Mouse (Mus musculus) limb, embryonic 14.5 days (tissue): ENCODE measurements around the gene Arhgef10l. TPM values are rescaled to one million over a fixed set of nuclear protein-coding genes. Genes with fewer than 3 reads are reported as not detected.

Experiments used
- ATAC-seq: fragments of 200-750 bp; cut with Nextera tagmentation; 2 replicates; pipeline ENCODE4 v1.8.0; 2017; ENCODE audit warnings: low read depth, moderate number of reproducible peaks, moderate TSS enrichment; ENCODE audit not compliant: low FRiP score
- DNase-seq: peaks from one replicate; pipeline ENCODE4 v3.0.0-alpha.2; 2015; ENCODE audit warnings: low spot score
- H3K27ac ChIP-seq: fragments of 300-500 bp; sonication (generic); replicated peaks from 2 replicates; pipeline ENCODE4 v1.5.1; 2014; ENCODE audit warnings: low read depth, mild to moderate bottlenecking, low read length, moderate library complexity, mixed read lengths
- H3K27me3 ChIP-seq: fragments of 300-500 bp; sonication (generic); 2 replicates; pipeline ENCODE4 v1.6.1; 2014; ENCODE audit warnings: low read length, mixed read lengths; ENCODE audit not compliant: control insufficient read depth, insufficient read depth
- H3K36me3 ChIP-seq: fragments of 300-500 bp; sonication (generic); 2 replicates; pipeline ENCODE4 v1.6.1; 2014; ENCODE audit warnings: mild to moderate bottlenecking, low read length, moderate library complexity, mixed read lengths; ENCODE audit not compliant: control insufficient read depth, insufficient read depth
- H3K4me1 ChIP-seq: fragments of 300-500 bp; sonication (generic); 2 replicates; pipeline ENCODE4 v1.6.1; 2014; ENCODE audit warnings: antibody characterized with exemption, low read length, mixed read lengths; ENCODE audit not compliant: control insufficient read depth, insufficient read depth
- H3K4me2 ChIP-seq: fragments of 300-500 bp; sonication (generic); replicated peaks from 2 replicates; pipeline ENCODE4 v1.6.1; 2014; ENCODE audit warnings: low read depth, mild to moderate bottlenecking, low read length, moderate library complexity; ENCODE audit not compliant: severe bottlenecking
- H3K4me3 ChIP-seq: fragments of 300-500 bp; sonication (generic); replicated peaks from 2 replicates; pipeline ENCODE4 v1.5.1; 2014; ENCODE audit warnings: low read length
- H3K9ac ChIP-seq: fragments of 300-500 bp; sonication (generic); 2 replicates; pipeline ENCODE4 v1.6.1; 2014; ENCODE audit warnings: mild to moderate bottlenecking, low read depth, low read length, moderate library complexity; ENCODE audit not compliant: severe bottlenecking
- H3K9me3 ChIP-seq: fragments of 300-500 bp; sonication (generic); 2 replicates; pipeline ENCODE4 v1.6.1; 2016; ENCODE audit warnings: low read length; ENCODE audit not compliant: control insufficient read depth
- POLR2A ChIP-seq: fragments of 200-500 bp; IDR thresholded peaks from 2 replicates; pipeline ENCODE4 v1.8.0; 2012; ENCODE audit warnings: inconsistent platforms, mild to moderate bottlenecking, moderate library complexity, borderline replicate concordance; ENCODE audit not compliant: insufficient read depth, insufficient read length; ENCODE audit errors: extremely low read depth
- WGBS: fragments of 180-500 bp; shearing (Covaris S2); extraction: QIAGEN DNeasy Blood & Tissue Kit; methylation state at CpG from one replicate; pipeline ENCODE4 v1.1.7; 2014; 5-methylcytosine and 5-hydroxymethylcytosine counted together
- polyA plus RNA-seq, 2 experiments: library from polyadenylated mRNA; depleted of rRNA in 1 of 2; stranded (reverse) in 1 of 2; unstranded in 1 of 2; fragments of >200 nt; fragmentation: Nextera tagmentation in 1 of 2; extraction: Ambion mirVana in 1 of 2; gene quantifications; 2 replicates each; pipeline versions ENCODE4 v1.2.1 to v1.2.3; 2012 to 2014

Arhgef10l gene
- polyA plus RNA-seq, 2 experiments: 13.7 to 19.5 TPM

DNA sequence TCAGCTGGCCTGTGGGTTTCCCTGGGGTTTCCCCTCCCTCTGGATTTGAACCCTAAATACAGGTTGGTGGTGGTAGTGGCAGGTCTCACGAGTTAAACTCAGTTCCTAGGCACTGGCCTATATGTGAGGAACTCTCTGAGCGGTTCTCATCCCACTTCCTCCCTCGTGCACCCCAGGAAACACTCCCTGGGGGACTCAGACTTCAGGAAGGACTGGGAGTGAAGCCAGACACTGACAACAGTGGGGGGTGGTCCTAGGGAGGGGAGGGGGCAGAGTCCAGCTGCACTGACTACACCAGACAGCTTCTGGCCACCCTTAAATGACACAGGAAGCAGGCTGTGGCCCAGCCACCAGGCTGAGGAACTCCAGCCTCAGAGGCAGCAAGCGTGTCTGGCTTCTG, 43.0 kb downstream of the Arhgef10l start:
- ATAC-seq (no peak), DNase-seq (no peak)
- Histone ChIP-seq H3K4me2 (no peak overlapping the region), H3K4me3 (no peak overlapping the region), H3K4me1 (peaks cover 27% of the 10 kb centered on the region), H3K27me3 (no peaks in the 10 kb centered on the region), H3K9ac (no peak overlapping the region), H3K36me3 (0 out of 2 replicates have a peak, but pooled peaks cover 4% of the 10 kb centered on the region), H3K27ac (no peak overlapping the region), H3K9me3 (no peaks in the 10 kb centered on the region)
- TF ChIP-seq POLR2A: no peak
- WGBS: 26% methylated on average over 4 of the region's 4 CpGs

DNA sequence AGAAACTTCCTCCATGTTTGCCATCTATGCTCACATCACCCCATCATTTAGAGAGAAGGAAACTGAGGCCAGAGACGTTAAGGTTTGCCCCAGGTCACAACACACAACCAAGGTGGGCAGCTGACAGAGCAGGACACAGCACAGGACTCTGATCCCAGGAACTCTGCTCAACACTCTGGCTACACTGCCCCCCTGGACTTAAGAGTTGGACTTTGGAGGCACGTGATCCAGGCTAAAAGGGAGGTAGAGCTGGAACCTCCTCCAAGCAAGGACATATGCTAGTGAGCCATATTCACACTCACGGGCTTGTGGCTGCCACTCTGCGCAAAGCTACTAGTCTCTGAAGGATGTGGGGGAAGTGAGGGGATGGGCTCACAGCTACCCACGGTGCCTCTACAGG, 45.3 kb downstream of the Arhgef10l start:
- Histone ChIP-seq H3K27ac (no peak overlapping the region), H3K4me3 (no peak overlapping the region), H3K9me3 (no peaks in the 10 kb centered on the region), H3K36me3 (peaks cover 9% of the 10 kb centered on the region; the same call in 1 of the 2 replicates), H3K27me3 (no peaks in the 10 kb centered on the region), H3K4me2 (no peak overlapping the region), H3K9ac (no peak overlapping the region), H3K4me1 (peaks cover 34% of the 10 kb centered on the region)
- ATAC-seq (no peak), DNase-seq (no peak)
- TF ChIP-seq POLR2A: no peak
- 76% methylated on average over 5 of the region's 5 CpGs for WGBS

- Histone ChIP-seq H3K9me3 (no peaks in the 10 kb centered on the region), H3K36me3 (peaks cover 27% of the 10 kb centered on the region), H3K9ac (no peak overlapping the region), H3K4me1 (peaks cover 10% of the 10 kb centered on the region; the same call in 1 of the 2 replicates), H3K4me2 (no peak overlapping the region), H3K27me3 (no peaks in the 10 kb centered on the region), H3K27ac (no peak overlapping the region), H3K4me3 (no peak overlapping the region)
- no peak for TF ChIP-seq POLR2A
- ATAC-seq (peak; percentile 34; the same call in 1 of the 2 replicates), DNase-seq (peak; percentile 47)
- 55% methylated on average over 16 of the region's 16 CpGs for WGBS
These were observed 48.1 kb downstream of the Arhgef10l start for GRCm38 (mm10) chr4:140617391-140618385.

DNA sequence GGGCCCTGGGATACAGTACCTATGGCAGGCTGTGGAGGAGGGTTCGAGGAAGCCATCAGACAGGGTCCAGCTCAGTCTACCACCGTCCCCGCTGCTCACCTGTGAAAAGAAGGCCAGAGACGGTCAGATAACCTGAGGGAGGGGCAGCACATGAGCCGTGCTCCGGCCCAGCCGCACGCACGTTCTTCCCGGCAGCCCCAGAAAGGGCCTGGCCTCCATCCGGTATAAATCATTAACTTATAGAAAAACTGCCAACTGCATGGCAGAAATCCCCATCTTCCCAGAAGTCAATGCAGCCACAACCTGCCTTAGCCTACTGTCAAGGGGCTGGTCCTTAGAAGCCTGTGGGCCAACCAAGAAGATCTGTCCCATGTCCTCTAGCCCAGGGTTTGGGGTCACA, 48.9 kb downstream of the Arhgef10l start:
- no peak for DNase-seq
- H3K36me3 ChIP-seq: peaks cover 29% of the 10 kb centered on the region
- TF ChIP-seq POLR2A: no peak
- no peaks in the 10 kb centered on the region for H3K27me3 ChIP-seq
- H3K9ac ChIP-seq: no peak overlapping the region
- no peaks in the 10 kb centered on the region for H3K9me3 ChIP-seq
- no peak overlapping the region for H3K27ac ChIP-seq
- 85% methylated on average over 11 of the region's 11 CpGs for WGBS
- no peak overlapping the region for H3K4me2 ChIP-seq
- no peak for ATAC-seq
- H3K4me1 ChIP-seq: peaks cover 13% of the 10 kb centered on the region; the same call in 1 of the 2 replicates
- no peak overlapping the region for H3K4me3 ChIP-seq

DNA sequence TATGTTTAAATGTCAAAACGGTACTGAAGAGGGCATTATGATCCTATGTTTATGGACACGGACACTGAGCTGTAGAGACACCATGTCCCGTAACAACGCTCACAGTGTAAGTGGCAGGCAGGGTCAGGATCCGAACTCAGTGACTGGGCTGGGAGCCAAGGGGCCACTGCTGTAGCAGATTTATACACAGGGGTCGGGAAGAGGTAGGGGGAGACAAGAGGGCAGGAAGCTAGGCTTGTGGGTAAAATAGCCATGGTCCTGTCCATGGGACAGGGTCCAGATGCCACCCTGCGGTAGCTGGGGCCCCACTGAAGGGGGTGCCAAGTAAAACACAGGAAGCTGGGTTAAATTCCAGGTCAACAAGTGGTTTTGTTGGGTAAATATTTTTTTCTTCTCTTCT, 49.6 kb downstream of the Arhgef10l start:
- no peak for ATAC-seq
- 80% methylated on average over 7 of the region's 7 CpGs for whole genome bisulfite sequencing
- peaks cover 18% of the 10 kb centered on the region for H3K4me1 ChIP-seq

More for the DNA sequence above, 49.6 kb downstream of the Arhgef10l start:
- Histone ChIP-seq H3K4me3 (no peak overlapping the region), H3K36me3 (peaks cover 29% of the 10 kb centered on the region), H3K9ac (no peak overlapping the region), H3K27ac (no peak overlapping the region), H3K9me3 (no peaks in the 10 kb centered on the region), H3K4me2 (no peak overlapping the region), H3K27me3 (no peaks in the 10 kb centered on the region)
- no peak for TF ChIP-seq POLR2A
- DNase-seq: no peak
